ENCODE assay signal across 23 mouse cellular contexts in genomic region chr4:84063755-84064154, GRCm38 (mm10).
A peak's percentile ranks its signal among the peaks of the same experiment; 100 is the strongest.
DNase-seq lines count a peak whose midpoint lies in the region; ATAC-seq and TF ChIP-seq lines count a peak whose summit lies in the region.
"Had no signal": no experiment of that assay in that cellular context is flagged by ENCODE, and none has a peak within 500 bp of the region (broad histone marks: within the 10 kb centered on the region; RNA-seq: fewer than 3 reads in every experiment).

No protein-coding gene starts in this region.

- peak overlapping the region; percentile 10; the same call in 1 of the 2 replicates for H3K27ac ChIP-seq in intestine, embryonic 14.5 days (ENCODE audit: low read depth)
- H3K27ac ChIP-seq in intestine, postnatal 0 days (ENCODE audit: low read depth, low read length): no peak overlapping the region
- no peak overlapping the region for H3K27ac ChIP-seq in embryonic facial prominence, embryonic 12.5 days
- H3K27ac ChIP-seq in neural tube, embryonic 15.5 days (replicated peaks): no peak overlapping the region
- H3K27ac ChIP-seq: embryonic facial prominence, embryonic 15.5 days; gastrocnemius, adult 2 months; heart, embryonic 13.5 days; hindbrain, embryonic 14.5 days; hindbrain, postnatal 0 days had no signal

- no peaks in the 10 kb centered on the region for H3K36me3 ChIP-seq in intestine, embryonic 14.5 days (ENCODE audit: control insufficient read depth, insufficient read depth, low read length)
- no peaks in the 10 kb centered on the region for H3K36me3 ChIP-seq in intestine, postnatal 0 days (ENCODE audit: control insufficient read depth, insufficient read depth)
- no peaks in the 10 kb centered on the region for H3K36me3 ChIP-seq in embryonic facial prominence, embryonic 12.5 days
- H3K36me3 ChIP-seq in neural tube, embryonic 15.5 days: no peaks in the 10 kb centered on the region
- H3K36me3 ChIP-seq: embryonic facial prominence, embryonic 15.5 days; heart, embryonic 13.5 days had no signal

- 37% methylated on average over 5 of the region's 5 CpGs for WGBS in intestine, embryonic 14.5 days
- 68% methylated on average over 5 of the region's 5 CpGs for WGBS in intestine, postnatal 0 days
- 66% methylated on average over 5 of the region's 5 CpGs for WGBS in embryonic facial prominence, embryonic 12.5 days
- 87% methylated on average over 5 of the region's 5 CpGs for WGBS in neural tube, embryonic 15.5 days

- no peaks in the 10 kb centered on the region for H3K9me3 ChIP-seq in intestine, embryonic 14.5 days (ENCODE audit: control insufficient read depth, low read length)
- H3K9me3 ChIP-seq in intestine, postnatal 0 days (ENCODE audit: control insufficient read depth): no peaks in the 10 kb centered on the region
- H3K9me3 ChIP-seq in embryonic facial prominence, embryonic 12.5 days: no peaks in the 10 kb centered on the region
- no peaks in the 10 kb centered on the region for H3K9me3 ChIP-seq in neural tube, embryonic 15.5 days (replicated peaks)
- H3K9me3 ChIP-seq: embryonic facial prominence, embryonic 15.5 days; heart, embryonic 13.5 days had no signal

- no peak overlapping the region for H3K9ac ChIP-seq in intestine, embryonic 14.5 days (ENCODE audit: low read length)
- no peak overlapping the region for H3K9ac ChIP-seq in intestine, postnatal 0 days (ENCODE audit: low read depth, low read length)
- no peak overlapping the region for H3K9ac ChIP-seq in embryonic facial prominence, embryonic 12.5 days
- H3K9ac ChIP-seq in neural tube, embryonic 15.5 days (replicated peaks): no peak overlapping the region
- H3K9ac ChIP-seq: embryonic facial prominence, embryonic 15.5 days; forebrain, postnatal 0 days; heart, embryonic 13.5 days; hindbrain, embryonic 14.5 days had no signal

- no peak for TF ChIP-seq CTCF in intestine, postnatal 0 days (IDR thresholded peaks at IDR 0.05; ENCODE audit: low read depth)

- peaks cover 28% of the 10 kb centered on the region for H3K4me1 ChIP-seq in intestine, embryonic 14.5 days (replicated peaks; ENCODE audit: control insufficient read depth, insufficient read depth, low read length)
- no peaks in the 10 kb centered on the region for H3K4me1 ChIP-seq in intestine, postnatal 0 days (replicated peaks; ENCODE audit: control insufficient read depth, insufficient read depth, low read length)
- H3K4me1 ChIP-seq in embryonic facial prominence, embryonic 12.5 days: peaks cover 23% of the 10 kb centered on the region
- peaks cover 12% of the 10 kb centered on the region; the same call in 1 of the 2 replicates for H3K4me1 ChIP-seq in neural tube, embryonic 15.5 days

- no peak overlapping the region for H3K4me3 ChIP-seq in intestine, embryonic 14.5 days (ENCODE audit: low read depth, low read length)
- H3K4me3 ChIP-seq in intestine, postnatal 0 days (ENCODE audit: low read depth, low read length): no peak overlapping the region
- no peak overlapping the region for H3K4me3 ChIP-seq in embryonic facial prominence, embryonic 12.5 days
- no peak overlapping the region for H3K4me3 ChIP-seq in neural tube, embryonic 15.5 days (replicated peaks)
- H3K4me3 ChIP-seq: embryonic facial prominence, embryonic 15.5 days; gastrocnemius, adult 2 months; heart, embryonic 13.5 days had no signal

- H3K4me2 ChIP-seq in intestine, embryonic 14.5 days (ENCODE audit: low read length): no peak overlapping the region
- H3K4me2 ChIP-seq in intestine, postnatal 0 days (replicated peaks; ENCODE audit: low read depth): no peak overlapping the region
- H3K4me2 ChIP-seq in embryonic facial prominence, embryonic 12.5 days (replicated peaks): no peak overlapping the region
- no peak overlapping the region for H3K4me2 ChIP-seq in neural tube, embryonic 15.5 days
- H3K4me2 ChIP-seq: embryonic facial prominence, embryonic 15.5 days; heart, embryonic 13.5 days; hindbrain, embryonic 14.5 days had no signal

- no peaks in the 10 kb centered on the region for H3K27me3 ChIP-seq in intestine, embryonic 14.5 days (replicated peaks; ENCODE audit: control insufficient read depth, insufficient read depth, low read length)
- H3K27me3 ChIP-seq in intestine, postnatal 0 days (replicated peaks; ENCODE audit: control insufficient read depth, insufficient read depth, low read length): no peaks in the 10 kb centered on the region
- H3K27me3 ChIP-seq in embryonic facial prominence, embryonic 12.5 days: no peaks in the 10 kb centered on the region
- 0 out of 2 replicates have a peak, but pooled peaks cover 11% of the 10 kb centered on the region for H3K27me3 ChIP-seq in neural tube, embryonic 15.5 days (replicated peaks)

- peak; percentile 2 for DNase-seq in embryo, embryonic 10.5 days (ENCODE audit: low spot score)
- DNase-seq in embryo, embryonic 9.5 days (ENCODE audit: extremely low spot score): no peak
- DNase-seq in intestine, embryonic 14.5 days (ENCODE audit: low spot score): no peak
- DNase-seq: adrenal gland, adult 8-10 months; adrenal gland, postnatal 25 days; cerebellum, adult 11-12 months; cerebellum, adult 8-10 months; cerebellum, postnatal 10 days; forebrain, postnatal 0 days; gastrocnemius, adult 2 months; gastrocnemius, postnatal 14 days; heart, adult 18-20 months; heart, postnatal 14 days; heart, postnatal 4 days had no signal

- no peak for ATAC-seq in intestine, embryonic 14.5 days (replicated peaks; ENCODE audit: low FRiP score, low TSS enrichment, low read depth)
- ATAC-seq in intestine, postnatal 0 days: no peak
- ATAC-seq in embryonic facial prominence, embryonic 12.5 days (ENCODE audit: insufficient number of reproducible peaks, insufficient read depth, low FRiP score, low TSS enrichment): 0 out of 2 replicates have a peak, but pooled peaks have one; percentile 22
- ATAC-seq in neural tube, embryonic 15.5 days (ENCODE audit: low FRiP score): no peak
- ATAC-seq: activated CD4-positive, CD25-positive, alpha-beta regulatory T cell, adult 4 months; inflammation-experienced regulatory T-cells, adult 6 months had no signal
